Mouse (Mus musculus) gastrocnemius, postnatal 36 days (tissue): Measurements from ENCODE around the gene Dbr1. TPM values are rescaled to one million over a fixed set of nuclear protein-coding genes. Genes with fewer than 3 reads are reported as not detected.
"Not testable (repeated sequence)": the region's sequence is repeated elsewhere in the genome, so short reads cannot be mapped to it uniquely, and the experiment has no call there.

ENCODE experiments used
- DNase-seq, 2 experiments: peaks; one replicate each; pipeline ENCODE4 v3.0.0; 2022
- intact Hi-C: fragments of 180-260 bp; cut with DNase I; formaldehyde crosslinking; loops from one replicate; pipeline ENCODE4 v1.15.1; 2025
- long read RNA-seq, 2 experiments: library from polyadenylated mRNA; stranded (forward); transcript quantifications; one replicate each; pipeline ENCODE4 v2.0.0; 2021
- total RNA-seq, 2 experiments: library from RNA; stranded (reverse); gene quantifications; 2 replicates each; pipeline ENCODE4 v1.2.3; 2021

Gene Dbr1
- 1 to 10 TPM; 2.6 to 5.6 TPM for total RNA-seq
- long read RNA-seq, experiment 1, partial matches to known transcripts = 0 of 3 reads
- long read RNA-seq, experiment 1, other reads (novel, unspliced or antisense) = 1 of 3 reads
- long read RNA-seq, experiment 2, transcript Dbr1-201 (8 exons, 2,261 nt) = major isoform, 5 of 7 reads
- long read RNA-seq, experiment 2, partial matches to known transcripts = 0 of 7 reads
- long read RNA-seq, experiment 2, other reads (novel, unspliced or antisense) = 2 of 7 reads

DNA sequence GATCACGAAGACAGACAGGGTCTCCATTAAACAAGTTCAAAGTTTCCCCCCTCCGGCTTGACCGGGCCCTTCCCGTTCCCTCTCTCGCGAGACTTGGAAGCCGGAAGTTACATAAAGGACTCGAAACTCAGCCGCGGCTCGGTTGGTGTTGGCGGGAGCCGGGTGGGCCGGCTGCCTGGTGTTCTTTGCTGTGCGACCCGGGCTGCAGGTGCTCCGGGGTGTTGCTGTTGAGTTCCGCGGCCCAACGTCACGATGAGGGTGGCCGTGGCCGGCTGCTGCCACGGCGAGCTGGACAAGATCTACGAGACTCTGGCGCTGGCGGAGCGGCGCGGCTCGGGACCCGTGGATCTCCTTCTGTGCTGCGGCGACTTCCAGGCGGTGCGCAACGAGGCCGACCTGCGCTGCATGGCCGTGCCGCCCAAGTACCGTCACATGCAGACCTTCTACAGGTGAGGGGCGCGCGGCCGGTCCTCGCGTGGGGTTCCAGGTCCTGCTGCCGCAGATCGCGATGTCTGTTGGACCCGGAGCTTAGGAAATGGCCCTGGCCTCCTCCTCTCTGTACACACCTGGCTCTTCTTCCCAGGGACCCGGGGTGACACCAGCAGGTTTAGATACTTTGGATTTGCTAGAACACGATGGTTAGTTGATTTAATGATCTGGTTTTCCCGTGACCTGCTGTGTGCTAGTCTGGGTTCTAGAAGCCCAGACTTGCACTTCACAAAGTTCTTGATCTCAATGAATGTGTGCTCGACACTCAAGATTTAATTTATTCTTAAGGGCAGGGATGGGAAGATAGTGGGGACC, at the start of gene Dbr1:
Gene Dbr1, plus strand, starts transcription at position 123 of the 804 bp plus-strand sequence.
- intact Hi-C loops = no loop called here
- peak; percentile 82 to 91 for DNase-seq

GRCm38 (mm10) chr9:99531865-99532264, 43.7 kb upstream of the Dbr1 start:
- intact Hi-C loops = no loop called here
- DNase-seq = no peak

- intact Hi-C loops = no loop called here
- DNase-seq = no peak
Observed at GRCm38 (mm10) chr9:99546259-99546658, 29.3 kb upstream of the Dbr1 start.

DNA sequence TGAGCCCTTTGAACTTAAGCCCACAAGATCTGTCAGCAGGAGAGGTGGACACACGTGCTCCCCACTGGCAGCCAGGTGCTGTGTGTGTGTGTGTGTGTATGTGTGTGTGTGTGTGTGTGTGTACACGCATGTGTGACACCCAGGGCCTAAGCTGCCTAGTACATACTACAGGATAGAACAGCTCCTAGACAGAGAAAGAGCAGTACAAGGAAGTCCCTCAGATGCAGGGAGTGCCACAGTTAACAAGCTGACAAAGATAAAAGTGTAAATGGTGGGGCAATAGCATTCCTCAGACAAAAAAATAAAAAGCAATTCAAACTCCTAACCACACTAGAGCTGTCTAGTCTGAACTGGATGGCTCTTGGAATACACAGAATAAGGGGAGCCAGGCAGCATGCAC, 23.5 kb upstream of the Dbr1 start:
- intact Hi-C loops = no loop called here

GRCm38 (mm10) chr9:99553049-99553448, 22.6 kb upstream of the Dbr1 start:
- DNase-seq = no peak
- intact Hi-C loops = no loop called here

More for the DNA sequence above, 23.5 kb upstream of the Dbr1 start:
- no peak for DNase-seq

- intact Hi-C loops = no loop called here
- DNase-seq = no peak
Observed at GRCm38 (mm10) chr9:99554052-99554451, 21.5 kb upstream of the Dbr1 start.

DNA sequence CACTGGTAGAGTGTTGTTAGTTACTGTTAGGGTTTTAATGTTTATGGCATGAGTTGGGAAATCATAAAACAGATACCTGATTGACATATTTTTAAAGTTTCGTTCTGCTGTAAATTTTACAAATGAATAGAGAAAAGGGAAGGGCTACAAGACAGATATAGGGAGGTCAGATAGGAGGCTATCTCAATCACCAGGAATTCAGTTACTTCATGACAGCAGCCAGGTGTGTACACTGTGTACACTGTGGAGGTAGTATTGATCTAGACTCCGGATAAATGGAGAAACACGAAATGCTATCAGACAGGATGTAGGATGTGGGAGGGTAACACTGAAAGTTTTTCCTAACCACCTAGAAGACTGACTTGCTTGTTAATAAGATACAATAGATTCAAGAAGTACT, 20.3 kb upstream of the Dbr1 start:
- intact Hi-C loops = no loop called here
- no peak for DNase-seq

DNA sequence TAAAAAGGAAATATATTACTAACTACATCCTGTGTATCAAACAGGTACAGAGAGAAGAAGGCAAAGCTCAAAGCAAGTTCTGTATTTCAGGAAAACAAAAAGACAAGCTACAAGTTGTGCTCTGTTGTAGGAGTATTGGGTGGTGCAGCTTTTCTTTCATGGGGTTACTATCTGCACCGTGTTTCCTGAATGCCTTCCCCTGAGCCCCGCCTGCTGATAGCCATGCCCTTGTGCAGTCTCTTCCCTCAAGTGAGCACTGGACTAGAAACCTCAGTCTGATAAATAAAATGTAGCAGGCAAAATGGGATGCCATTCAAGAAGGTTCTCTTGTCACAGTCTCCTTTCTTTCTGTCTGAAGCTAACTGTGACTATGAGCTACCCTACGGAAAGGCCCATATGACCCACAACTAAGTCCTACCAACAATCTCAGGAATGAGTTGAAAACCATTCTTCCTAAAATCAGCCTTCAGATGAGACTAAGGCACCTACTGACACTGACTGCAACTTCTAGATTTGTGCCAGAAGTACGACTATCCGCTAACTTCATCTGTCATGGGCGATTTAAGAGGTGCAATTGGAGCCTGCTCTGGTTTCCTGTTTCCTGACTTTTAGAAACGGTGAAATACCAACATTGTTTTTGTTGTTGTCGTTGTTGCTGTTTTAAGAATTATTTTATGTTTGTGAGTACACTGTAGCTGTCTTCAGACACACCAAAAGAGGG, 17.9 kb upstream of the Dbr1 start:
- DNase-seq = no peak
- intact Hi-C loops = no loop called here

GRCm38 (mm10) chr9:99558824-99559556, 16.6 kb upstream of the Dbr1 start:
- intact Hi-C loops = no loop called here
- DNase-seq = no peak

DNA sequence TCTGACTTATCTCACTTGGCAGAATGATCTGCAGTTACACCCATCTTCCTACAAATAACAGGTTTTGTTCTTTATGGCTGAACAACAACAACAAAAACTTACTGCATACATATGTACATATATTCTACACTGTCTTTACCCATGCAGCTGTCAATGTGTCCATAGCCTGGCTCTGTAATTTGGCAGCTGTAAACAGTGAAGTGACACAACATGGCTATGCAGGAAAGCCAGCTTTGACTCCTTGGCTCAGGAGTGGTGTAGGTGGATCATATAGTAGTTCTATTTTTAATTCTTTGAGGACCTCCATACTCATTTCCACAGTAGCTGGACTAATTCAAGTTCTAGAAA, 16.1 kb upstream of the Dbr1 start:
- intact Hi-C loops = no loop called here
- DNase-seq = no peak

- no peak for DNase-seq
- intact Hi-C loops = no loop called here
Observed at GRCm38 (mm10) chr9:99560389-99560788, 15.2 kb upstream of the Dbr1 start.

DNA sequence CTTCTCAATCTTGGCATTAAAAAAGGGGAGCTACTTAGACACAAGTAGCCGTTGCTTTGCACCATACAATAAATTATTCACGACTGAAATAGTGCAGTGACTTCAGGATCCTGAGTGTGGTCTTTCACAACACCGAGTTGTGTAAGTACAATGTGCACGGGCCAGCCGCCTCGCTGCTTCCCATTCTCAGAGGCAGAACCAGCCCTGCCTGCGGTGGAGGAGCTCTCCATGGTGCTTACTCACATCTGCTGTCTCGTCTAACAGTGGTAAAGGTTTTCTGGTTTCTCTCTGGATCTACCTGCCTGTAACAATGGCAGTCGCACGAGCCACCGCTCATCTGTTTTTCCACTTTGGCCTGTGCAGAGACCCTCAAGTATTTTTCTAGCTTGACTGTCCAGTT, 11.9 kb upstream of the Dbr1 start:
- peak; percentile 29 to 36 for DNase-seq
- intact Hi-C loops = no loop called here

GRCm38 (mm10) chr9:99568023-99568346, 7.6 kb upstream of the Dbr1 start:
- intact Hi-C loops = no loop called here
- DNase-seq = no peak

DNA sequence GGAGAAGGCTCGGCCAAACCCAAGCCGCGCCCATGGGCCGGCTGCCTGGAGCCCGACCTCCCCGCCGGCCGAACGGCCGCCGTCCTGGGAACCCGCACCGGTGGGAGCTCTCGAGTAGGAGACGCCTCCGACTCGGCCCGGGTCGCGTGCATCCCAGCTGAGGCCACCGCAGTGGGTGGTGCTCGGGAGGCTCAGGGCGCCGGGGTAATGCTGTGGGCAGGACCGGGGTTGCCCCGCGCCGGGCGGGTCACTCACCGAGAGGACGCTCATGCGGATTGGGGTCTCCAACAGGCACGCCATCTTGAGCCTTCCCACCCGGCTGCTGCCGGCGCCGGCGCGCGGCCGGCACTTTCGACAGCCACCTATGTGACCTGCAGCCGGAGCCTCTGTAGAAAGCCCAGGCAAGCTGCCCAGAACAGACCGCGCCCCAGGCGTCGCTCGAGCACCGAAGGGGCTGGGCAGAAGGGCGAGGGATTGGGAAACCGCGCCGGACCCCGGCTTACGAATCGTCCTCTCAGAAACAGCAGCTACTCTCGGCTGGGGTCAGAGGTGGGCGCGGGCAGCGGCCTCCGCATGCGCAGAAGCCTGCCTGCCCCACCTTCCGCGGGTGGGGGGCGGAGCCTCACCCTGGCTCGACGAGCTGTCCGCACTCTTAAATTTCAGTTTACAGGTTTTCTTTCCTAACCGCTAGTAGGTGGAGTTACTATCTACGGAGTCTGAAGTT, 7.1 kb upstream of the Dbr1 start, which contains the start of gene Armc8:
Gene Armc8, minus strand, starts transcription at position 553 of the 724 bp plus-strand sequence.
- DNase-seq = peak; percentile 85 to 92
- intact Hi-C loops = no loop called here

GRCm38 (mm10) chr9:99569071-99569397, 6.6 kb upstream of the Dbr1 start:
- intact Hi-C loops = no loop called here
- no peak for DNase-seq

GRCm38 (mm10) chr9:99580655-99581054, 5.1 kb downstream of the Dbr1 start:
- intact Hi-C loops = loop anchor here (5.0 kb wide), 1 partner anchor 118 kb away; no protein-coding TSS in a partner anchor
- DNase-seq = no peak

DNA sequence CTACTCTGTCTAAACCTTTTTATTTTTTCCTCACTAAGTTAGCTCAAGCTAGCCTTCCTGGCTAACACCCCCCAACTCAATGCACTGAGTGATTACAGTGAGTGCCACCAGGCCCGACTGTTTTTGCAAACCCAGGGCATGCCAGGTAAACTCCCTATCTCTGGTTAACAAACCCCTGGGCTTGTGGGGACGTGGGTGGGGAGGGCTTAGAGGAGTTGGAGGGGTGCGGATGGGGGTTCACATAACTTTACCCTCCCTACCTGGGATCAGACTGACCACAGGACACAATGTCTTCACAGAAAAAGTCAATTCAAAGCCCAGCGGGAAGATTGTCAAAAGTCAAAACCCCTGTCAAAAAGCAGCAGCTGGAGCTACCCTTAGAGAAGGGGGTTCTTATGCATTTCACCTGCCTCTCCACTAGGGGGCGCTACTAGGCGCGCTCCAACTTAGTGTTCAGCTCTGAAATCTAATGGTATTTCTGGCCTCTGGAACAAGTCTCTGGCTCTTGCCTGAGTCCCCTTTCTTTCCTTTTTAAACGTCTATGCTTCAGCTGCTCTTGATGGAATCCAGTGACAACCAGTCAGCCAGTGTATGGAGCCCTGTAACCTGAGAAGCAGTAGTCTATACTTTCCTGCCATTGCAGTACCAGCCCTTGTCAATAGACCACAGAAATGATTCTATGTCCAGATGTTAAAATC, 12.1 kb downstream of the Dbr1 start:
- peak; percentile 31 to 40 for DNase-seq
- intact Hi-C loops = no loop called here

GRCm38 (mm10) chr9:99591144-99591543, 15.5 kb downstream of the Dbr1 start:
- DNase-seq = no peak
- intact Hi-C loops = loop anchor here (2.0 kb wide), 1 partner anchor 72 kb away; no protein-coding TSS in a partner anchor

GRCm38 (mm10) chr9:99599127-99599526, 23.5 kb downstream of the Dbr1 start:
- intact Hi-C loops, DNase-seq: not testable (repeated sequence)

DNA sequence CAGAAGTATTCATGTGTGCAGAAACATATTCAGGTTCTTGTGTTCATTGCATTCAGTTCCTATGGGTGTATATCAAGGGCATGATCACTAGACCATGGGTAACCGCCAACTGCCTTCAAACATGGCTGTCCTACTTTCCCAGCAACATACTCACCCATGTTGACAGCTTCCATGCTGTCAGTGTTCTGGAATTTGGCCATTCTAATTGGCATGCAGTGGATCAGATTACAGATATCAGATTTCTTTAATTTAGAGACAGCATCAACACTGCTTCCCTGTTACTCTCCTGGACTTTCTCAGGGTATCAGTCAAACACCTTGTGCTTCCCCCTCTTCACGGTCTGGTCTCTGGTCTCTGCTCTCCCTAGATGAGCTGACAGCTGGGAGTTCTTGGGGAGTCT, 28.0 kb downstream of the Dbr1 start:
- intact Hi-C loops = no loop called here
- DNase-seq = no peak
